Mouse (Mus musculus) cerebellum, postnatal 10 days (tissue): ENCODE measurements around the gene Pnp.
"Not testable (repeated sequence)": the region's sequence is repeated elsewhere in the genome, so short reads cannot be mapped to it uniquely, and the experiment has no call there.

Source experiments
- DNase-seq, 2 experiments: peaks; one replicate each; pipeline ENCODE4 v3.0.0; 2021; ENCODE audit warnings: mixed read lengths in 2 of 2

Pnp gene

DNA sequence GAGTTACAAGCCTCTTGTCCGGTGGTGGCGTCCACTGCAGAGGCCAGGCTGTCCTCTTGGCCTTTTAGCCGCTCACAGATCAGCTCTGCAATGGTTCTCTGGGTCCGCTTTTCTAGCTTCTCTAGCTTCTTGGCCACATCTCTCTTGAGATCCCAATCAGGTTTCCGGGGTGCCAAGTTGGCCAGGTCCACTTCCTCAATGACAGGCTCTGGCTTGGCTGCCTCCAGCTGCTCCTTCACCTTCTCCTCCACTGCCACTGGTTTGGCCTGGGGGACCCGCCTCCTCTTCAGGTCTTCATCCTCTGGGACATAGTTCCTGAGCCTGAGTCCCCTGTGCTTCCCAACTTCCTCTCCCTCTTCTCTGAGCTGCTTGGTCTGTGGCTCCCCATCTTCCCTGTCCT is 47.6 kb downstream of the Pnp start:
- DNase-seq, result not testable (repeated sequence)

- DNase-seq, result peak in 1 of 2 experiments; percentile 15
These were observed 48.7 kb downstream of the Pnp start for GRCm38 (mm10) chr14:50979631-50980030.

DNA sequence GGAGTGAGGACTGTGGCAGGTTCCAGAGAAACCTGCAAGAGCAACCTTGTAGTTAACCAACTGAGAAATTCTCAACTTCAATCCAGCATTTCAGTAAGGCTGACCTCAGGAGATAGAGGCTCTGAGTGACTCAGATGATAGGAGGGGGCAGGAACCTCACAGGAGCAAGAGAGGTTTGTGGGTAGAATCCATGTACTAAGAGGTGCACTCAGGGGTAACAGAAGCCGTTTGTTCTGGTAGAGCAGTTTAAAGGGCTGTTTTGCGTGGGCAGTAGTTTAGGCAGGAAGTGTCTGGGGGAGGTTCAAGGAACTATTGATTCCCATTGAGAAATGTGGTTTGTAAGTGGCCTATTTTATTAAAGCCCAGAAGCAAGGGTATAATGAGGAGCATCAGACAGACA is 50.3 kb downstream of the Pnp start:
- DNase-seq, result no peak

GRCm38 (mm10) chr14:50981837-50982236 is 51.0 kb downstream of the Pnp start:
- no peak for DNase-seq

DNA sequence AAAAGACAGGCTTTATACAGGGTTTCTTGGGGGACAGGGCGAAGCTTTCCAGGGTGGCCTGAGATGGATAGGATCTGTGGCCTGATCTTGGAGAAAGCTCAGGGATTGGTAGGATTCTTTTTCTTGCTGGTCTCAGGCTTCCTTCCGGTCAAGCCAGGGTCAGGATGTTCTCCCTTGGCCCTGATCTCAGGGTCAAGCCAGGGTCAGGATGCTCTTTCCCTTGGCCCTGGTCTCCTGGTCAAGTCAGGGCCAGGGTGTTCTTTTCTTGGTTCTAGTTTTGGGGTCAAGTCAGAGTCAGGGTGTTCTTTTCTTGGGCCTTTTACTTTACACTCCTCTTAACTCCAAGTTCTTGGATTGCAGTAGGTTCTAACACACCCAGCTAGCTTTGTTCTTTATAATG is 56.8 kb downstream of the Pnp start:
- DNase-seq, result no peak

DNA sequence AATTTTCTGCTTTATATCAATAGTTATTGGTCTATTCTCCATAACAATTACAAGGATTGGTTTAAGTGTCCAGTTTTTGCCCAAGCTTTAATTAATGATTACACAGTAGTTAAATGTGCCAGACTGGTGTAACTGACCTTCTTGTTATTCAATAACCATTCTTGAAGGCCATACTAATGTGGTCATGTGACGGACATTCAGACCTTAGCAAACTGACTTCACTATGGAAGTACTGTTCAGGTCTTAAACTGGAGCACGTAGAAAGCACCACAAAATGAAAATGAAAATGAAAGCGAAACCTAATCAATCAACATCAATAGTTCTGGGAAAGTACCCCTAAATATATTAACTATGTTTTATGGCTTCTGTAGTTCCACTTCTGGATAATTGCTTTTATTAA is 60.2 kb downstream of the Pnp start:
- no peak for DNase-seq

DNA sequence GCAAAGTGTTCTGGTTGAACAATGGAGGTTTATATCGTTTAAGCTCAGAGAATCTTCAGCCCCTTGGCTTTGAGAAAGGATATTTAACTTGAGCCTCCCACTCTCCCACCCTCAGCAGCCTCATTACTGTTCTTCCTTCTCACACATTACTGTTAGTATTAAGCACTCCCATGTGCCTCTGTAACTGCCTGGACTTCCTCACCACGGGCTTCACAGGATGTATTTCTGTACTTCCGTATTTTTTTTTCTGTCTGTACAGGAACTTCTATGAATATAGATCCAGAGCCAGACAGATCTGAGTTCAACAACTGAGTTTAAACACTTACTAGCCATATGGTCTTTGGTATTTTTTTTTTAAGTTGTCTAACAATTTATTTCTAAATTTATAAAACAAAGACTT is 66.2 kb downstream of the Pnp start:
- no peak for DNase-seq

DNA sequence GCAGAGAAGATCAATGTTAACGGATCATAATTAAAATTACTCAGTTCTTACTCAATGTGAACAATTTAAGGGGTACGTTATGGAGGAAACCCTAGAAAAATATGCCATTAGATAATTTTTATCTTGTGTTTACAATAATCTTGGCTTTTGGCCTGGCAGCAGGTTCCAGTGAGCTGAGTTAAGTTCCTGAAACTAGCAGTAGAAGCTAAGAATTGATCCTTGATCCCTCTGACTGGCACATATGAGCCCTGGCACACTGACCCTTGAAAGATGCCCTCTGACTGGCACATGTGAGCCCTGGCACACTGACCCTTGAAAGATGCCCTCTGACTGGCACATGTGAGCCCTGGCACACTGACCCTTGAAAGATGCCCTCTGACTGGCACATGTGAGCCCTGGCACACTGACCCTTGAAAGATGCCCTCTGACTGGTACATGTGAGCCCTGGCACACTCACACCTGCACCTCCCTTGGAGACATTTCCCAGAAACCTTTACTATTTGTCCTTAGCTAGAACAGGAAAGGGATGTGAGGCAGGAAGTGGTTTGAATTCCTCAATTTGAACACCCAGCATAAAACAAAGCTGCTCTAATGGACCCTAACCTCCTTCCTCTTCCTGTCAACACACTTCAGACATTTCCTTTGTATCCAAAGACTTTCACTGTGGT is 67.3 kb downstream of the Pnp start:
- DNase-seq, result no peak

GRCm38 (mm10) chr14:51007152-51007801 is 76.4 kb downstream of the Pnp start, which contains the start of gene Rnase10:
Gene Rnase10 (plus strand): TSS chr14:51007751.
- no peak for DNase-seq

DNA sequence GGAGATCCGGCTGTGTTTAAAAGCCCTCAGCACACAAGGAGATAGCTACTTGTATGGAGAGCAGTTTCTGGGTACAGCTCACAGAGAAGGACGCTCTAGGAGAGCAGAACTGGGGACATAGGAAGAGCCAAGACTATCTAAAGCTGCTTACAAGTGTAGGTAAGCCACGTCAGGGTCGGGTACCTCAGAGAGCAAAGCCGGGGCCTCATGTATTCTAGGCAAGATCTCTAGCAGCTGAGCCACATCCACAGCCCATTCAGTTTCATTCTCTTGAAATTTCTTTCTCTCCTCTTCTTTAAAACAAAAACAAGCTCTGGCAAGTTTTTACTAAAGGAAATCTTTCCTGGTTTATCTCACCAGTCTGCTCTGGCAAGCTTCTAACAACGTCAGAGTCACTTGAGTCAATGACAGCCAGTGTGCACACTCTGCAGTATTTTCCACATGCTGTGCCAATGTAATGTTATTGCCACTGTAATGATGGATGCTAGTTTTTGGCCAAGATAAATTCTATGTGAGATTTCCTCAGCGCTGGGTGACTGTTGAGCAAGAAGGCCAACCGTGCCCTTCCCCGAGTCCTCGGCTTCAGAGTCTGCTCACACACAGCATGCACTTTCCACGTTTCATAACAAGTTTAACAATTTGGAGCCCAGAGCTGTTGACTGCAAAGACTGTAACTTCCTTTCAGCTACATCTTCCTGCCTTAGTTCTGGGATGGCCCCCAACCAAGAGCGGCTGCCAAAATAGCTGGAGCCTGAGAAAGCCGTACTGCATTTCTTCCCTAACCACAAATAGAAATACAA is 77.2 kb downstream of the Pnp start:
- peak; percentile 20 to 25 for DNase-seq

GRCm38 (mm10) chr14:51008781-51009180 is 77.9 kb downstream of the Pnp start:
- DNase-seq, result no peak

DNA sequence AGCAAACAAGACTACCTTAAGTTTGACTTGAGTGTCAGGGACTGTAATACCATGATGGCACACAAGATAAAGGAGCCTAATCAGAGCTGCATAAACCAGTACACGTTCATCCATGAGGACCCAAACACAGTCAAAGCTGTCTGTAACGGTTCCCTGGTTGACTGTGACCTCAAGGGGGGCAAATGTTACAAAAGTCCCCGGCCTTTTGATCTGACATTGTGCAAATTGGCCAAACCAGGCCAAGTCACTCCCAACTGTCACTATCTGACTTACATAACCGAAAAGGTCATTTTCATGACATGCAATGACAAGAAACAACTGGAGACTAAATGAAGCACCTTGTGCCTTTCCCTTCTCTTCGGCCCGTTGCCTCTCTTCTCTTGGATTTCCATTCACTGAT is 78.7 kb downstream of the Pnp start:
- DNase-seq, result no peak

GRCm38 (mm10) chr14:51014724-51015123 is 83.8 kb downstream of the Pnp start:
- not testable (repeated sequence) for DNase-seq
